Mouse (Mus musculus) kidney, embryonic 16.5 days (tissue): Measurements from ENCODE around the gene Krba1. TPM values are rescaled to one million over a fixed set of nuclear protein-coding genes. Genes with fewer than 3 reads are reported as not detected.
A peak's percentile ranks its signal among the peaks of the same experiment; 100 is the strongest.

Source experiments
- ATAC-seq: fragments of 200-750 bp; cut with Nextera tagmentation; 2 replicates; pipeline ENCODE4 v1.8.0; 2017; ENCODE audit warnings: moderate TSS enrichment; ENCODE audit not compliant: low FRiP score, low TSS enrichment
- H3K27ac ChIP-seq: fragments of 300-500 bp; sonication (generic); 2 replicates; pipeline ENCODE4 v1.5.1; 2014; ENCODE audit warnings: low read length
- H3K27me3 ChIP-seq: fragments of 300-500 bp; sonication (generic); 2 replicates; pipeline ENCODE4 v1.6.1; 2014; ENCODE audit warnings: low read length, control low read depth, mixed read lengths; ENCODE audit not compliant: insufficient read depth
- H3K36me3 ChIP-seq: fragments of 300-500 bp; sonication (generic); 2 replicates; pipeline ENCODE4 v1.6.1; 2014; ENCODE audit warnings: low read length, control low read depth, mixed read lengths; ENCODE audit not compliant: insufficient read depth
- H3K4me1 ChIP-seq: fragments of 300-500 bp; sonication (generic); 2 replicates; pipeline ENCODE4 v1.6.1; 2014; ENCODE audit warnings: low read length, control low read depth, mixed read lengths; ENCODE audit not compliant: insufficient read depth
- H3K4me2 ChIP-seq: fragments of 300-500 bp; sonication (generic); replicated peaks from 2 replicates; pipeline ENCODE4 v1.6.1; 2014; ENCODE audit warnings: low read depth, low read length
- H3K4me3 ChIP-seq: fragments of 300-500 bp; sonication (generic); 2 replicates; pipeline ENCODE4 v1.5.1; 2014; ENCODE audit warnings: mild to moderate bottlenecking, low read length
- H3K9ac ChIP-seq: fragments of 300-500 bp; sonication (generic); replicated peaks from 2 replicates; pipeline ENCODE4 v1.6.1; 2014; ENCODE audit warnings: low read length
- H3K9me3 ChIP-seq: fragments of 300-500 bp; sonication (generic); 2 replicates; pipeline ENCODE4 v1.6.1; 2016; ENCODE audit warnings: low read length, control low read depth
- WGBS: fragments of 180-500 bp; shearing (Covaris S2); extraction: QIAGEN DNeasy Blood & Tissue Kit; methylation state at CpG from one replicate; pipeline ENCODE4 v1.1.7; 2014; 5-methylcytosine and 5-hydroxymethylcytosine counted together
- polyA plus RNA-seq: library from polyadenylated mRNA; unstranded; fragments of >200 nt; fragmentation: Nextera tagmentation; extraction: Ambion mirVana; gene quantifications from 2 replicates; pipeline ENCODE4 v1.2.1, GENCODE M21; 2015

Krba1 gene
- polyA plus RNA-seq, 1 experiment from 2014 or later: 22.7 TPM

DNA sequence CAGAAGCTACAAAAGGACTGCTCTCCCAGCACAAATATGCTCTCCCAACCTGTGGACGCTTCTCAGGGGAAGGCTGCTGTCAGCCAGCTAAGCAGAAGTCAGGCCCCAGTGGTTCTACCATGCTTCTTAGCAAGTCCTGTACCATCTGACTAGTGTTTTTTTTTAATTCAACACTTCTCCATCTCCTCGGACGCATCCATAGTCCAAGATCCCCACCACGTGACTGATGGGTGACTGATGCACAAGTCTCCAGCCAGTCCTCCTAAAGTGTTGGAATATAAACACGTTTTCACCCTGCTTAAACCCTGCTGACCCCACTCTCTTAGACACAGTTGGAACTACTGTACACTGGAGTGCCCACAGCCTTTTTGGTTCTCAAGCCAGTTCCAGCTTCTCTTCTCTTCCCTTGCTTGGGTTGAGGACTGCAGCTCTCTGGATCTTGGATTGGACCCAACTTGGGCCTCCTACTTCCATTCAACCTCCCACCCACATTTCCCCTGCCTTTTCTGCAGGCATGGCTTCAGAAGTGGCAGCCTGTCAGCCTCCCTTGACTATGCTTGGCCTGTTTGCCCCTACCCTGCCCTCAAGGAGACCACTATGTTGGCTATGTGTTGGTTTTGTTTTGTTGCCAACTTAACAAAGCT lies 40.4 kb downstream of the Krba1 start:
- Histone ChIP-seq H3K27me3 (no peaks in the 10 kb centered on the region), H3K9me3 (no peaks in the 10 kb centered on the region), H3K27ac (0 out of 2 replicates have a peak overlapping the region, but pooled peaks have one; percentile 31), H3K4me2 (no peak overlapping the region), H3K4me1 (peaks cover 61% of the 10 kb centered on the region), H3K36me3 (peaks cover 27% of the 10 kb centered on the region), H3K4me3 (no peak overlapping the region), H3K9ac (no peak overlapping the region; the same call in 1 of the 2 replicates)
- no peak for ATAC-seq
- 64% methylated on average over 5 of the region's 5 CpGs for WGBS

DNA sequence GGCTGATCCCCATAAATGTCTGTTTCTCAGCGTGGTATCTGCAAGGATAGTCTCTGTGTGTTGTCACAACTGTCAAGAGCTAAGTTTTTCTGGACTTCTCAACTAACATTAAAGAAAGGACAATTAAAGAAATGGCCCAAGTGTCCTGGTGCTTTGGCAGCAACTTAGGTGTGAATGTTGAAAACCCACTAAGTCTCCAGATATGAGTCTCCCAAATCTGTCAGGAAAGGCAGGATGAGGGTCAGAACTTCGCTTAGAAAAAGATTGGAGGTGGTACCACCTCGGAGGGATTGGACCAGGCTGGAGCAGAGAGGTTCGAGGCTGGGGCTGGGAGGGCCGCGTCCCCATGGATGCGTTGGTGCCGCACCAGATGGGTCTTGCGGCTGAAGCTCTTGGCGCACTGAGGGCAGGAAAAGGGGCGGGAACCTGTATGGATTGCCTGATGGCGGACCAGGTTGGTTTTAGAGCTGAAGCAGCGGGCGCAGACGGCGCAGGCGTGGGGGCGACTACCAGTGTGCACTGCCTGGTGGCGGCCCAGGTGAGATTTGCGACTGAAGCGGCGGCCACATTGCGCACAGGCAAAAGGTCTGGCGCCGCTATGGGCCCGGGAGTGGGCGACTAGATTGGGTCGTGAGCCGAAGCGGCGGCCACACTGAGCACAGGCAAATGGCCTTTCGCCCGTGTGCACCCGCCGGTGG lies 42.4 kb downstream of the Krba1 start:
- Histone ChIP-seq H3K4me2 (no peak overlapping the region), H3K4me1 (peaks cover 71% of the 10 kb centered on the region), H3K4me3 (no peak overlapping the region), H3K27ac (no peak overlapping the region), H3K27me3 (no peaks in the 10 kb centered on the region), H3K9ac (no peak overlapping the region), H3K36me3 (peaks cover 44% of the 10 kb centered on the region), H3K9me3 (no peaks in the 10 kb centered on the region)
- WGBS: 64% methylated on average over 35 of the region's 35 CpGs
- no peak for ATAC-seq

DNA sequence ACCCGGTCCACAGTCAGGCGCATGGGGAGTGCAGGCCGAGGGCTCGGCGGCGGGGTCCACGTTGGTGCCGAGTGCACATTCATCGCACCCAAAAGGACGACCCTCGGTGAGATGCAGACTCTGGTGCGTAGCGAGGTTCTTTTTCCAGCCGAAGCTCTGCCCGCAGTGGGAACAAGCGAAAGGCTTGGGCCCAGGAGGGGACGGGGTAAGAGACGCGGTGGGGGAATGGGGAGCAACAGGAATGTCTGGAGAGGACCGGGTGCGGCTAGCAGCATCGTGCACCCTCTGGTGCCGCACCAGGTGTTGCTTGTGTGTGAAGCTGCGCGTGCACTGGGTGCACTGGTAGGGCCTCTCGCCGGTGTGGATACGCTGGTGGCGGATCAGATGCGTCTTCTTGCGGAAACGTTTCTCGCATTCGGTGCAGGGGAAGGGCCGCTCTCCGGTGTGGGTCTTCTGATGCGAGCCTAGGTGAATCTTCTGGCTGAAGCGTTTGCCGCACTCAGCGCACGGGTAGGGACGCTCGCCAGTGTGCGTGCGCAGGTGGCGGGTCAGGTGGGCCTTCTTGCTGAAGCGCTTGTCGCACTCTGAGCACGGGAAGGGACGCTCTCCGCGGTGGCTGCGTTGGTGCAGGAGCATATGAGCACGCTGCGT lies 43.2 kb downstream of the Krba1 start:
- Histone ChIP-seq H3K4me2 (no peak overlapping the region), H3K9me3 (no peaks in the 10 kb centered on the region)
- 51% methylated on average over 55 of the region's 55 CpGs for WGBS

DNA sequence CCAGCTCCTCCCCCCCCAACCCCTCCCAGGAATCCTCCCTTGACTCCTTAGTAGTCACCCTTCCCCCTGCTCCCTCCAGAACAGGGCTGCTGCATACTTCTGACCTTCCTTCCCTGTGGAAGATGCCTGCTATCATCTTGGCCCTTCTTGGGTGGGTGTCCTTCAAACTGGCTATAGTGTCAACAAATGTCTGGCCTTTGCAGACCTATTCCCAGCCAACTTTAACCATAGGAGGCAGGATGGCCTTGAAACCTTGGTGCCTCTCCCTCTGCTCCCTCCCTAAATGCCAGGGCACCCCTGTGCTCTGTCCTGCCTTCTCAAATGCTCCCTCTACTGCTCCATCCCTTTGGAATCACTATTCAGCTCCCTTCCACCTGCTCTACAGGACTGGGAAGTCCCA lies 44.3 kb downstream of the Krba1 start:
- H3K4me3 ChIP-seq: no peak overlapping the region
- peak overlapping the region; percentile 79 for H3K27ac ChIP-seq
- H3K4me1 ChIP-seq: peaks cover 69% of the 10 kb centered on the region
- H3K9ac ChIP-seq: no peak overlapping the region
- H3K4me2 ChIP-seq: no peak overlapping the region
- H3K36me3 ChIP-seq: peaks cover 44% of the 10 kb centered on the region
- no peaks in the 10 kb centered on the region for H3K9me3 ChIP-seq
- no peak for ATAC-seq
- H3K27me3 ChIP-seq: no peaks in the 10 kb centered on the region

More for the DNA sequence above, 43.2 kb downstream of the Krba1 start:
- Histone ChIP-seq H3K36me3 (peaks cover 44% of the 10 kb centered on the region), H3K9ac (no peak overlapping the region), H3K4me1 (peaks cover 70% of the 10 kb centered on the region), H3K27ac (no peak overlapping the region), H3K27me3 (no peaks in the 10 kb centered on the region), H3K4me3 (no peak overlapping the region)
- no peak for ATAC-seq

DNA sequence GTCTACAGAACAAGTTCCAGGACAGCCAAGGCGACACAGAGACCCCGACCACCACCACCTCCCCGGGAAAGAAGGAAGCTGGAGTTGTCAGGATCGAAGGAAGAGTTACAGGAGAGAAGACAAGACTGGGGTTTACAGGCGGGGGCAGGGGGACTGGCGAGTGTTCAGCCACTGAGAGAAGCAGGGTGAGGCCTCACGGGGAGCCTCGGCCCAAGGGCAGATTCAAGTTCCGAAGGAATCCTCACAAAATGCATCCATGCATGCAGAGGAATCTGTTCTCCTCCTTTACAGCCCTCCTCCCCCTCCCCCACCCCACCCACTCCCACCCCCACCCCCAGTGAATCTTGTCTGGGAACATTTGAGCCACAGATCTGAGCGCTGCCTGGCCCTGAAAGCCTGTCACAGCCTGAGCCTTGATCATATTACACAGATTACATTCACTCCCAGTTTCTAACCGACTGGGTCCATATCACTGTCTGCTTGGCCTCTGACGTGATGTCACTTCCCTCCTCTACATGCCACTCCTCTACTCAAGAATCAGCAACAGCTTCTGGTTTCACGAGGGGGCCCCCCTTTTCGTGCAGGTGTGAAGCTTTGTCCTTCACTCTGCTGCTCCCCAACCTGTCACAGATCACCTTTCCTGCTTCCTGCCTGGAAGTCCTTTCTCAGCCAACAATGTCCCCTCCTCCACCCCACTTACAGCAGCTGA lies 45.1 kb downstream of the Krba1 start:
- no peak overlapping the region for H3K4me2 ChIP-seq
- H3K9me3 ChIP-seq: no peaks in the 10 kb centered on the region
- H3K36me3 ChIP-seq: peaks cover 44% of the 10 kb centered on the region
- no peaks in the 10 kb centered on the region for H3K27me3 ChIP-seq
- ATAC-seq: no peak
- H3K27ac ChIP-seq: peak overlapping the region; percentile 79
- no peak overlapping the region for H3K4me3 ChIP-seq
- WGBS: 22% methylated on average over 14 of the region's 14 CpGs
- H3K9ac ChIP-seq: 0 out of 2 replicates have a peak overlapping the region, but pooled peaks have one; percentile 8
- H3K4me1 ChIP-seq: peaks cover 61% of the 10 kb centered on the region

DNA sequence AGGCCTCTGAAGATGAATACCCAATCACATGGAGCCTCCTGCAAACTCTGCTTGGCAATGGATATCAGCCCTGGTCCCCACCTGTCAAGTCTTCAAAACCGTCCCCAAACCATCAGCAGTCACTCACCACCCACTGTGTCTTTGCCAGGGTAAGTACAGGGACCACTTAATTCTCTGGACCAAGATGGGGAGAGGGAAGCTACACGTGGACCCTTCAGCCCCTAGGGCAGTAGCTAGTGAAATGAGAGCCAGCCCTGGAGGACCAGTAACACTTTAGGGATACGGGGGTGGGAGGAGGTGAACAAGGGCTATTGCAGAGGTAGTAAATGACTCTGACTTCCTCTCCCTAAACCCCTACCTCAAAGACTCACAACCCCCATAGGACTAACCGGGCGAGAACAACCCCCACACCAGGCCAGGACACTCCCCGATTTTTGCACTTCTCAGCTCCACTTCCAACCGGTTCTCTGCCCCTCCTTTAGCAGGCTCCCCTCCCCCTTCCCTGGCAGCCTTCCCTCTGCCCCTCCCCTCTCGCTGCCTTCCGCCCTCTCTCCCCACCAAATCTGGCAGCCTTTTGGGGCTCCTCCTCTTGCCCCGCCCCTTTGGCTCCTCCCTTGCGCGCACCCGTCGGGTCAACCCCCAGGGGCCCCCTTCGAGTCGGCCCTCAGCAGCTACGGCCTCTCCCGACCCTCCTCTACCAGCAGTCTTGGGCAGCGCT lies 48.4 kb downstream of the Krba1 start:
- H3K9ac ChIP-seq: peak overlapping the region; percentile 71
- peak overlapping the region; percentile 93 for H3K27ac ChIP-seq
- 2% methylated on average over 17 of the region's 19 CpGs for WGBS
- H3K4me3 ChIP-seq: peak overlapping the region; percentile 81
- no peaks in the 10 kb centered on the region for H3K27me3 ChIP-seq
- peak overlapping the region; percentile 81 for H3K4me2 ChIP-seq
- ATAC-seq: peak; percentile 86
- no peaks in the 10 kb centered on the region for H3K9me3 ChIP-seq
- peaks cover 60% of the 10 kb centered on the region for H3K4me1 ChIP-seq
- peaks cover 29% of the 10 kb centered on the region for H3K36me3 ChIP-seq

DNA sequence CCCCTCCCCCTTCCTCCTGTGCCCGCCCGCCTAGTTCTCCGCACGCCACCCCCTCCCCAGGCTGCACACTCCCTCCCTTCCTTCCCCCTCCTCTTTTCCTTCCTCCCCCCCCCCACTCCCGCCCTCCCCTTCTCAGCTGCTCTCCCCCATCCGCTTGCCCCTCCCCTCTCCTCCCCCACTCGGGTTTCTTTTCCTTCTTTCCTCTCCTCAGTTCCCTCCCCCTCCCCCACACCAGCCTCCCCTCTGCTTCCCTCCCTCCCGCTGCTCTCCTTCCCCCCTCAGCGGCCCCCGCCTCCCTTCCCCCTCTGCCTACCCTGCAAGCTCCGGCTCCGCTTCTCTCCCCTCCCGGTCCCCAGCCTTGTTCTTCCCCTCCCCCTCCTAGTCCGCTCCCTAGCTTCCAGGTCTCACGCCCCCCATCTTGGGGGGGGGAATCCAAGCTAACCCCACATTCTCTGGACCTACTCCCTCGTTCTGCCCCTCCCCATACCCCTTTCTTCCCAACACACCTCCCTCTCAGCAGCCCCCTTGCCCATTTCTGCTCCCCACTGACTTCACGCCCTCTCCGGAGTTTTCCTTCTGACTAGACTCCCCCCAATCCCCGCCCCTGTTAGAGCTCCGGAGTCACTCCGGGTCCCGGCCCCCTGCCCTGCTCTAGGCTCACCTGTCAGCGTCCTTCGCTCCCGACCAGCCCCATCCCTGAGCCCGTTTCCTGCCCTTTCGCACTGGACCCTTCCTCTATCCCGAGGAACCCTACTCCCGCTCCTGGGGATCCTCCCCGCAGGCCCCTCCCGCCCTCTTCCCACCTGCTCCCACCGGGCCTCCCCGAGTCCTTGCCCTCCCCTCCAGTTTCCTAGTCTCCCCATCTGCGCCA lies 49.2 kb downstream of the Krba1 start:
- H3K4me2 ChIP-seq: peak overlapping the region; percentile 81
- H3K27me3 ChIP-seq: no peaks in the 10 kb centered on the region
- peak overlapping the region; percentile 97 for H3K27ac ChIP-seq
- peak; percentile 64 for ATAC-seq
- H3K4me1 ChIP-seq: peaks cover 52% of the 10 kb centered on the region
- H3K9ac ChIP-seq: peak overlapping the region; percentile 95
- no peaks in the 10 kb centered on the region for H3K9me3 ChIP-seq
- WGBS: 0% methylated on average over 22 of the region's 34 CpGs
- H3K36me3 ChIP-seq: peaks cover 21% of the 10 kb centered on the region
- peak overlapping the region; percentile 81 for H3K4me3 ChIP-seq

DNA sequence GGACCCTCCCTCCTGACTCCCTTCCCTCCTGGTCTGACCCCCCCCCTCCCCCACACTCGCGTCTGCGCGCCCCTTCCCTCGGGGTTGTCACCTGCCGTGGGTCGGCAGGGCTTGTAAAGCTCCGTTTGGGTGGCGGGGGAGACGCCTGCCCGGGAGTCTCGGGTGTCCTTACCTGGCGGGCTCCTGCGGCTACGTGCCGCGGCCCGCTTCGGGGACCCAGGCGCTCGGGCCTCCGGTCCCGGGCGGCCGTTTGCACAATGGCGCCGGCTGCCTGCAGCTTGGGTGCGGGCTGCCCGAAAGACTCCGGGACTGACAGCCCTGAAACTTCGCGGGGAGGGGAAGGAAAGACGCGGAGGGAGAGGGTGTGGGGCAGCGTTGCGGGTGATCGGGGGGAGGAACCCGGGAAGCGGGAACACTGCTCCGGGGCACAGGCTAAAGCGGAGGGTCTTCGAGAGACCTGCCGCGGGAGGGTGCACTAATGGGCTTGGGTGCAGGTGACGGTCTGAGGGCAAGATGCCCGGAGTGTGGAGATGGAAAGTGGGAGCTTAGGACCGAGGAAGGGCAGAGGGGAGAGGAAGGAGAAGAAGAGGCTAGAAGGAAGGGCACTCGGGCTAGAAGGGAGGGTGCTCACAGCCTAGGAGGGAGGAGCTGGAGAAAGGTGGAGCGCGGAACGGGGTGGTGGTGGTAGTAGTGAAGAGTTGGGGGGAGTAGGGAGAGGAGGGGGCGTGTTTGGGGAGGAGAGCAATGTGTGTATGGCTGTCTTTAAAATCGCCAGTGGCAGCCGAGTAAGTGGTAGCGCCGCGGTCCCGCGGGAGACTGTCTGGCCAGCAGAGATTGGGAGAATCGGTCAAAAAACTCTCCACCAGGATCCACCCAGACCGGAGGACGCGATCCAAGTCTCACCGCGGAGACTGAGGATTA lies 50.1 kb downstream of the Krba1 start, which contains the start of gene Zfp467:
Zfp467 (minus strand) TSS at position 645 of the 921 bp plus-strand sequence.
- peak; percentile 40 for ATAC-seq
- H3K4me2 ChIP-seq: peak within 1 kb of the TSS; percentile 81
- H3K4me3 ChIP-seq: peak within 1 kb of the TSS; percentile 81
- H3K4me1 ChIP-seq: peaks cover 44% of the 10 kb centered on the region
- H3K36me3 ChIP-seq: peaks cover 17% of the 10 kb centered on the region
- no peaks in the 10 kb centered on the region for H3K9me3 ChIP-seq
- no peaks in the 10 kb centered on the region for H3K27me3 ChIP-seq
- under 1% methylated on average over 61 of the region's 65 CpGs for WGBS
- H3K27ac ChIP-seq: peak within 1 kb of the TSS; percentile 97
- H3K9ac ChIP-seq: peak within 1 kb of the TSS; percentile 95
